Mouse (Mus musculus): ENCODE results near the gene Zc3h6.

Gene Zc3h6

GRCm38 (mm10) chr2:129035381-129035780 lies 68.2 kb downstream of the Zc3h6 start:
- no peak for DNase-seq (ENCODE audit: low spot score)

GRCm38 (mm10) chr2:129038426-129038936 lies 71.3 kb downstream of the Zc3h6 start:
- DNase-seq (ENCODE audit: low spot score) = no peak

- DNase-seq (ENCODE audit: low spot score) = no peak
Measured at GRCm38 (mm10) chr2:129038937-129039631, 71.9 kb downstream of the Zc3h6 start.

DNA sequence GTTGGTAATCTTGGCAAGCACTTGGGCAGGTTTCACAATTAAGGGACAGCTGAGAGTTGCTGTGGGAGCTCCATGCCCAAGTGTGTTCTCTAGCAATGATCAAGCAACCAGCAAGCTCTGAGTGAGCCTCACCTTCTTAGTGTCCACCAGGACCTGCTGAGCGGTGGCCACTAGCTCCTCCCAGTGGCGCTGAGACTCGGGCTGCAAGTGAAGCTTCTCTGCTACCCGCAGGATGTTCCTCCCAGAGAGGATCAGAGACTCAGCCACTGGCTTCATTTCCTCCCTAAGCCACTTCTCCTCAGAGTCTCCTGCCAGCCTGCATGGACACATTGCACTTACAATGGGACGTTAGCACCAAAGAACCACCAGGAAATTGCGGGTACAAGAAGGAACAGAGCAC lies 73.4 kb downstream of the Zc3h6 start:
- DNase-seq (ENCODE audit: low spot score) = no peak

DNA sequence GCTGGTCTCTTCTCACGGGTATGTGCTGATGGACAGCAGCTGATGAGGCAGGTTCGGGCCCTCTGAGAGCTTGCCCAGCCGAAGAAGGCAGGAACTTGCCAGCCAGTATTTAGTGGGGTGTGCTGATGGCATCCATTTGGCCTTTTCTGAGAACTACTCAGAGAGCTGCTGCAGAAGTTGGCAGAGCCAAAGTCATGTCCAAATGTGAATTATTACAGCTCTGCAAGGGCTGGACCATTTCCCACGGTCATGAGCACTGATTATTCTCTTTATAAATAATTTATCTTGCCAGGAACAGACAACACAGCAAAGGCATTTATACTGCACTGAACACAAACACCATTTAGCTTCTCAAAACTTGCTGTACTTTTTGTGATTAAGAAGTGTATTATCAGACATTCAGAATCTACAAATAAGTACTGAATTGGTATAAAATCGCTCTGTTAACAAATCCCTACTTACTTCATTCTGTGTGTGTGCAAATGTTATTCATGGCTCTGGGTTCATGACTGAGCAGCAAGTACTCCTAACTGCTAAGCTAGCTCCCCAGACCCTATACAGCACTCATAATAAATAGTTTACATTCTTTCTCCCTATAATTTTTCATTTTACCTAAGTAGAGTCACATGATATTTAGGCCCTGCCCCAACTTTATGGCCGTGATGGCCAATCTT lies 79.1 kb downstream of the Zc3h6 start:
- DNase-seq (ENCODE audit: low spot score) = no peak

DNA sequence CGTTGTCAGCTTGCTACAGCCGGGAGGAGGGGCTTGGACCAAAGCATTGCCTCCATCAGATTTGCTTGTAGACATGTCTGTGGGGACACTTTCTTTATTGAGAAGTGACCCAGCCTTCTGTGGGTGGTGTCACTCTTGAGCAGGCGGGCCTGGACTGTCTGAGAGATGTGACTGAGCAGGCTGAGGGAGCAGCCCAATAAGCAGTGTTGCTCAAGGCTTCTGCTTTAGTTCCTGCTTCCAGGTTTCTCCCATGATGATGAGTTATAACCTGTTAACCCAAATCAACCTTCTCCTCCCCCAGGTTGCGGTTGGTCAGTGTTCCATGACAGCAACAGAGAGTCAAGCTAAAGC lies 79.6 kb downstream of the Zc3h6 start:
- DNase-seq (ENCODE audit: low spot score) = no peak

DNA sequence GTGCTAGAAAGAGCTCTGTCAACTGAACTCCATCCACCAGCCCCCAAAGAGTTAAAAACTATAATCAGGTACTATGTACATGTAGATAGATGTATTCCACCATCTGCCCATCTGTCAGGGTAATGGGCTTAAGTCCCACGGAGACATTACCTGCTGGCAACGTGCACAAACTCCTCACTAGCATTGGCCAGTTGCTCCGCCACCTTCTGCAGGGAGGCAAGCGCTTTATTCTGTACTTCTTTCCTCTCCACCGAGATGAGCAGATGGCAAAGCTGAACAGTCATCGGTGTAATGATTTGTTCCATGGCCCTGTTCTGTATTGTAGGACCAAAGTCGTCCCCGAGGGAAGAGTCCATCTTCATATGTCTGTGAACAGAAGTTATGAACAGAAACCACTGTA lies 80.6 kb downstream of the Zc3h6 start, which contains the start of gene Vinac1:
TSS of gene Vinac1 (minus strand) at position 362 of the 400 bp plus-strand sequence.
- no peak for DNase-seq (ENCODE audit: low spot score)

GRCm38 (mm10) chr2:129052451-129052983 lies 85.3 kb downstream of the Zc3h6 start:
- no peak for DNase-seq (ENCODE audit: low spot score)

- DNase-seq (ENCODE audit: low spot score) = no peak
Measured at GRCm38 (mm10) chr2:129055741-129056140, 88.5 kb downstream of the Zc3h6 start.

DNA sequence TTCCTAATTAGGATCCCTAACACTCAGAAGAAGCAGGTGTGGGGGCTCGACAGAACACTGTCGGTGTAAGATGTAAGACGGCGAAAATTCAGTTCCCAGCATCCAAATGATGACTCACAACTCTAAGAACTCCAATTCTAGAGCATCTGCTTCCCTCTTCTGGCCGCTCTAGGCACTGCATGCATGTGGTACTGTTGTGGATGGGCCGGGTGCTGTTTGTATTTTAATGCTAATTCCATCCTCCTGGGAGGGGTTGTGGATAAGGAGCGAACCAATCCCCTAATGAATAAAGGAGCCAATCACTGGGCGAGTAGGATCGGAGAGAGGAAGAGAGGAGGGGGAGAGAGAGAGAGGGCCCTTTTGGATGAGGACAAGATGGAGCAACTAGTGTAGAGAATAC lies 89.4 kb downstream of the Zc3h6 start:
- no peak for DNase-seq (ENCODE audit: low spot score)

- DNase-seq (ENCODE audit: low spot score) = no peak
Measured at GRCm38 (mm10) chr2:129057256-129057655, 90.1 kb downstream of the Zc3h6 start.

GRCm38 (mm10) chr2:129057920-129058361 lies 90.7 kb downstream of the Zc3h6 start:
- DNase-seq (ENCODE audit: low spot score) = no peak

DNA sequence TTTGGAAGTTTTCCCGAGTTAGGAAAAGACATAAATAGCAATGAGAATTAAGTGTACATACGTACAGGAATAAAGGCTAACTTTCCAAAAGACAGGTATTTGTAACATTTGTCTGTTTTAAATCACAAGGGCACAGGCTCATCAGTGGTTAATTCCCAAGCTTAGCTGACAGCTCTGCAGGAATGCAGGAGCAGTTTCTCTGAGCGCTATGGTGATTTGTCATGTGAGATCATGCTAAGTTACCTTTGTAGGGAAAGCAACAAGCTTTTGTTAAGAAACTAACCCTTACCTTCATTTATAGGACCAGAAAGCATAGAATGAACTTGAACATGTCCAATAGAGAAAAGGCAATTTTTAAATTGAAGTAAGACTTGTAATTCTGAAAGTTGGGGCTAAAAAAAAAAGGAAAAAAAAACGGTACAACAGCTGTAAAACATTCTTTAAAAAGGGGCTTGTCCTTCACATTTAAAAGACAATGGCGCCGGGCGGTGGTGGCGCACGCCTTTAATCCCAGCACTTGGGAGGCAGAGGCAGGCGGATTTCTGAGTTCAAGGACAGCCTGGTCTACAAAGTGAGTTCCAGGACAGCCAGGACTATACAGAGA lies 94.4 kb downstream of the Zc3h6 start:
- DNase-seq (ENCODE audit: low spot score) = no peak

- DNase-seq (ENCODE audit: low spot score) = peak; percentile 19
Measured at GRCm38 (mm10) chr2:129065437-129066282, 98.5 kb downstream of the Zc3h6 start, which contains the start of gene Ttl. Gene Ttl (plus strand): TSS chr2:129065942.

GRCm38 (mm10) chr2:129066326-129066725 lies 99.1 kb downstream of the Zc3h6 start:
- no peak for DNase-seq (ENCODE audit: low spot score)
